Mouse (Mus musculus): ENCODE results near the gene Fgfr2.

Gene Fgfr2

DNA sequence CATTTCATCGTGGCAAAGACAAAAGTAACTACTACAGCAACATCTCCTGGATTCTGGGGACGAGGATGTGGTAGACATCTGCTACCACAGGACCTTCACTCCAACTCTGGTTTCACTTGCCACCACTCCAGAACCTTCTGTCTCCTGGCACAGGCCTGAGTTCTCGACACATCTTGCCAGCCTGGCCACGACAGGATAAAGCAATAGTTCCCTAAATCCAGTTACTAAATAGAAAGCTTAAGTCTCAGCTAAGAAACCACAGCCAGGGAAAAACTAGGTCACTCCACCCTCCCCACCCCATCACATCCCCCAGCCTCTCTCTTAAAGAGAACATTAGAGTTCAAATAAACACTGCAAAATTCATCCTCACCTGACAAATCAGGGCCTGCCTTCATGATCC is 1035.0 kb downstream of the Fgfr2 start:
- no peak for DNase-seq (ENCODE audit: low spot score in 2 of 2)

DNA sequence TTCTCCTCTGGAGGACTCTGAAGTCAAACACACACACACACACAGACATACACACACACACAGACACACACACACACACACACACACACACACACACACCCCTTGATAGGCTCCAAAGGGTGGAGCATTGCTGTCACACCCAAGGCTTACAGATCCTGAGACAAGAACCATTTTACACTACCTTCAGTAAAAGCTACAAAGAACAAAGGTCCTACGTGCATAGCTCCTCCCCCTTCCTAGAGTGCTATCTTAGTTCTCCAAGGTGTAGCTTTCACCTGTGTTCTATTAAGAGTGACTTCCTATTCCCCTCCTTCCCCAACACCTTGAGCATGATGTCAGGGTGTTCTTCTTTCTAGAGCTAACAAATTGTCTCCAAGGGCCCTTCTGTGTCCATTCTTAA is 1047.3 kb downstream of the Fgfr2 start:
- DNase-seq (ENCODE audit: low spot score in 2 of 2), result no peak

DNA sequence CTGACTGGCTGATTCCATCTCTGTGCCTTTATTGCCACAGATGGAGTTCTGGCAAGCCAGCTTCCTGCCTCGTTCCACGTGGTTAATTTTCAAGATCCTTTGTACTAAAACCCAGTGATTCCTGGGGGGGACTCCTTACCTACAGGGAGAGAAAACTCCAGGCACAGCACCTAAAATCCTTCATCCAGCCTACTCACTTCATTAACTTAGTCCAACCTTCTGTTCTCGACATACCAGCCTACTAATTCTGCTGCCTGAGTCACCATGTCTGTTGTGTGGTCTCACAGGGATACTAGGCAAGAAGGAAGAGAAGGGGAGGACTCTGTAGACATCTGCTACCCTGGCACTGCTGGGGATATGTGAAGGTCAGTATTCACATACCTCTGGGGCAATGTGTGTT is 1048.6 kb downstream of the Fgfr2 start:
- DNase-seq (ENCODE audit: low spot score in 2 of 2), result no peak

DNA sequence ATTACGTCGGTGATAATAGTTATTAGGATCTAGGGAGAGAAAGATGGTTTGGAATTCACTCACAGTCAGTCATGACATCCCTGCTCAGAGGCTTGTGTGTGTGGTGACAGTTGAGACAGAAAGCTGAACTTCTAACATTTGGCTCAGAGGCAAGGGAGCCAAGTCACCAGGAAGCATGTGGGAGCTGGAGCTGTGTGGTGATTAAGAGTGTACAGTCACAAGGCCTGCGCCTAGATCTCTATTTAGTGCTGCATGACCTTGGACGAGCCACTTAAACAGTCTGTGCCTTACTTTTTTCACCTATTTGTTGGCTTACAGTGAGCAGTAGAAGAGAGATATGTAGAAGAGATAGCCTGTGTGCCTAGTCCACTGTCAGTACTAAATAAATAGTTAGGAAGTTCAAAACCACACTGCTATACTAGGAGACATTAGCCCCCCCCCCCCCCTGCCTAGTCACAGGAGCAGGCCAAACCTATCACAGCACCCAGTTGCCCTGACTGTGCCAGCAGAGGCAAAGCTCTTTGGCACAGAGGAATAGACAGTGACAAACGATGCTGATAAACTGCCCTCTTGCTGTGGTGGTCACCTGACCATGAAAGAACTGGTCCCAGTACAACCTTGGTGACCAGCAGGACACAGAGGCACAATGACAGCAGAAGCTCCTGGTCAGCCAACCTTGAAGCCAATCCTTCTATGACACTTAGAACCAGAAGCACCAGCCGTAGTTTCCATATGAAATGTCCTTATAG is 1052.1 kb downstream of the Fgfr2 start:
- DNase-seq (ENCODE audit: low spot score in 2 of 2), result no peak

DNA sequence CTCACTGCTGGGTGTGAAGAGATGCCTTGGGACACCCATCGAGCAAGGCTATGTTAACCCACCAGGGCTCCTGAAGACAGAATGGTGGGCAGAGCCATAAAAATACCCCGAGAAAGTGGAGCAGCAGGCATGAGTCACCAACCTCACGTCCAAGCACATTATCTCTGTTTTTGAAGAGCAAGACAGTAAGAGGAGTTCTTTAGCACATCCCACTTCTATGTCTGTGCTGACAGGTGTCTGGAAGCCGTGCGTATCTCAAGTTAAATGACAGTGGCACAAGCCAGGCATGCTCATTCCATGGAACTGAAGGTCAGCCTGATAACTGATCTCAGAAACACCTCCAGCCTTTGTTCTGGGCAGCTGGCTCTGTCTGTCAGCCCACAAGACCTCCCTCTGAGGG is 1055.2 kb downstream of the Fgfr2 start:
- peak in 1 of 2 experiments; percentile 48 for DNase-seq (ENCODE audit: low spot score in 2 of 2)

DNA sequence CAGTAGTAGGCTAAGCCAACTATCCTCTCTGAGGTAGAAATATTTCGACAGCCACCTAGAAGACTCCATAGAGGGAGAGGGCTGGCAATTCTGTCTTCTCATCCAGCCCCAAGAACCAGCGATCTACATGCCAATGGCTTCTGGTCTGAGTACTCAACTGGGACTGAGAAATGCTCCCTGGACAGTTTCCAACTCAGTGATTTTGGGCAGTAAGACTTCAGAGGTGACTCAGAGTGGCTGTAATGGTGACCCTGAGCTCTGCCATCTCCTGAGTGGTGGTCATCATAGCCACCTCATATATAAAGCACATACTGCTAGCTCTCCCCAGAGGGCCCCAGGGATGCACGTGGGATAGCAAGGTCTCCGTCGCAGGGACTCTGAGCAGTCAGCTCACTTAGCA is 1055.6 kb downstream of the Fgfr2 start:
- DNase-seq (ENCODE audit: low spot score in 2 of 2), result no peak

DNA sequence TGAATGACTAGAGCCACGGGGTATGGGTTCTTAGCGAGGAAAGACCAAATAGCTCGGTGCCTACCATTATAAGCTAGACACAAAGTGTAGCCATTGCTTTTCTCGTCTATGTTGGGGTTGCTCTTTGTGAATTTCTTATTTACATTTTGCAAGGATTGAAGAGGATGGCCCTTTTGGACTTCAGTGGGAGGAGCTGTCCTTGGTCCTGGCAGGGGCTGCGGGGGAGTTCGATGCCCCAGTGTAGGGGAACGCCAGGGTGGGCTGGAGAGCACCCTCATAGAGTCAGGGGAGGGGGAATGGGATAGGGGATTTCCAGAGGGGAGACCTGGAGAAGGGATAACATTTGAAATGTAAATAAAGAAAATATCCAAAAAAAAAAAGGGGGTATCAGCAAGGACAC is 1063.0 kb downstream of the Fgfr2 start:
- DNase-seq (ENCODE audit: low spot score in 2 of 2), result no peak

DNA sequence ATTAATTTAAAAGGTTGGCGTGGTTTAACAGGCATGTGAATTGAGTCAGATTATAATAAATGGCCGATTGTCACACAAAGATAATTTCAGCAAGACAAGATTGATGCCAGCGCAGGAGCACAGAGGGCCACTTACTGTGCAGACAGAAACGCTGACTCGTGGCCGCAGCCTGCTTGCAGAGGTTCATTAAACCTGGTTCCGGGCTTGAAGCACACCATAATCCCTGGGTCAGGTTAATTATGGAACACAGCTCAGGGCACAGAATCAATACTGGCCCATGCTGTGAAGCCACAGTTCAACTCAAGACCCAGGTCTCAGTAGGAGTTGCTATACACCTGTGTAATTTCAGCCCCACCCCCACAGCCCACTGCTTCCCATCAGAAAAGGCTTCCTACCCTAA is 1066.6 kb downstream of the Fgfr2 start:
- no peak for DNase-seq (ENCODE audit: low spot score in 2 of 2)

DNA sequence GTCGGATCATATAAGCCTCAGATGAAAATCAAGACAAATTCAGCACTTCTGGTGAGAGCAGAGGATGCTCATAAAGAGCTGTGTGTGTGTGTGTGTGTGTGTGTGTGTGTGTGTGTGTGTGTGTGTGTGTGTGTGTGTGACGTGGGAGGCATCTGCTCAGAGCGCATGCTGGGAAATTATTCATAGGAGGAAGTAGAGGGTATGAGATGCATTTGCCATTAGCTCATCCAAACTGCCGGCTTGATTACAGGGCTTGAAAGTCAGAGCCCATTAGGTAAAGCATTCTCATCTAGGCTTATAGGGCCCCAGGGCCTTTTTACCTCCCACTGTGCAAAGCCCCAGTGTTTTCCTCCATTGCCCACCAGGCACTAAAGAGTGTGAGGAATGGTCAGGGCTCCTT is 1076.5 kb downstream of the Fgfr2 start:
- DNase-seq (ENCODE audit: low spot score in 2 of 2), result no peak

DNA sequence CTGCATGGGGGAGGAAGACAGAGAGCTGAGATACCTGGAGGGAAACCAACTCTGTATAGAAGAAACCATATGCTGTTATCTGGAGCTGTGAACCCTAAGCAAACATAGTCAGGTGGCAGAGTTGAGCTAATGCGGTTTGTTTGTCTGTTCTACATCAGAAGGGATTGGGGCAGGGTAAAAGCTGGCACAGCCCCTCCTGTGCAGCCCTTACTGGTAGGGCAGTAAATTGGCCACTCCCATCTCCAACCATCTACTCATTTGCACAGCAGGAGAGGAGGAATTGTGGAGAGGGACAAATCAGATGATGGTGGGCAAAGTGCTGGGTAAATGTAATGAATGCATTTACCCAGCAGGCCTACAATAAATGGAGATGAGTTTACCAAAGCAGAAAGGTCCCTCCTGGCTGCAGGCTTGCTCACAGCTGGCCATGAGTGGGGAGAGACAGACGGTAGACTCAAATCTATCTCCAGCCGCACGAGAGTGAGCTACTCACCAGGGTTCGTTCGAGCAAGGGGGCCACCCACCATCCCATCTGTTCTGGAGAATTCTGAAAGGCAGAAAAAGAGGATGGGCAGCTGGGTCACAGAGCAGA is 1091.1 kb downstream of the Fgfr2 start:
- DNase-seq (ENCODE audit: low spot score in 2 of 2), result no peak

DNA sequence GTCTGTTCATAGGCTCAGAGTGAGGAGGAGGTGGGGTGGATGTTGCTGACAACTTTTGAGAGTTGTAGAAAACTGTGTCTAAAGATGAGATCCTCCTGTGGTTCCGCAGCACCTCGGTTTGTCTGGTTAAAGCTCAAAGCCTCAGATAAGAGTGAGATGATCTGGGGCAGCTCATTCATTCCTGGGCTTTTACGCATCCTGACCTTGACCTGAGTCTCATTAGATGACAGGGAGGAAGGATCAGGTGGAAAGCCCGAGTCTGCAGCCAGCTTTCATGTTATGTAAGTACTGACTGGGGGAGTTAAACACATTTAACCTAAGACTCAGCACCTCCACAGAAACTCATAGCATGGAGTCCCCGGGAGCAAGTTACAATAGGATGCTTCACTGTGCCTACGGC is 1096.5 kb downstream of the Fgfr2 start:
- no peak for DNase-seq (ENCODE audit: low spot score in 2 of 2)

DNA sequence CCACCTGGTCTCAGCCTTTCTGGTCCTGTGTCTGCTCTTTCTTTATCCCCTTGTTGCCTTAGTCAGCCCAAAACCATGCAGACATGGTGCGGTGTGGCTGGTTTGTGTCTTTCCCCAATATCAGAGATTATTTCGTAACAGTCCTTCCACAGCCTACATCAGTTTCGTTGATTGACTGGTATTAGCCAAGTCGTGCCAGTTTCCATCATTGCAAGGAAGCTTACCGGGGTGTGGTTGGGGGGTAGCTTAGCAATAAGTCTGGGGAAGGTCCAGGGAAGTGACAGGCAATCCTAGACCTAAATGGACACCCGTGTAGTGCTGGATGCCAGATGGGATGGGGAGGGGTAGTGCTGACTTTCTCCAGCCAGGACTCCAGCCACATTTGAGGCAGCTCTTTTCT is 1097.6 kb downstream of the Fgfr2 start:
- no peak for DNase-seq (ENCODE audit: low spot score in 2 of 2)

DNA sequence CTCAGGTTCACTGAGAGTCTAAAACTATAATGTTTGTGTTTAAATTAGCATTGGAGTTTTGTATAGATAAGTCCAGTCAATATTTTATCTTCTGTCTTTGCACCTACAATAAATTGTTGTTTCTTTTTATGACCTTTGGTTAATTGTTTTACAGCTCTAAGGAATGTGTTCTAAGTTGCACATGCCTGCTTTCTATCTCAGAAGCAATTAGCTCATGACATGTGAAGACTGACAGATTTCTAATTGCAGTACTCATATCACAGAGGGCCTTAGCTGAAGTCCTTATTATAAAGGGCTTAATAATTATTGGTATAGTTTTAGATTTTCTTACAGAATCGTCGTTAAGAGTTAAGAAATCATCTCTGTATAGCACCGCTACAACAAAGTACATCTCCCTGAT is 1107.2 kb downstream of the Fgfr2 start:
- DNase-seq (ENCODE audit: low spot score in 2 of 2), result no peak

DNA sequence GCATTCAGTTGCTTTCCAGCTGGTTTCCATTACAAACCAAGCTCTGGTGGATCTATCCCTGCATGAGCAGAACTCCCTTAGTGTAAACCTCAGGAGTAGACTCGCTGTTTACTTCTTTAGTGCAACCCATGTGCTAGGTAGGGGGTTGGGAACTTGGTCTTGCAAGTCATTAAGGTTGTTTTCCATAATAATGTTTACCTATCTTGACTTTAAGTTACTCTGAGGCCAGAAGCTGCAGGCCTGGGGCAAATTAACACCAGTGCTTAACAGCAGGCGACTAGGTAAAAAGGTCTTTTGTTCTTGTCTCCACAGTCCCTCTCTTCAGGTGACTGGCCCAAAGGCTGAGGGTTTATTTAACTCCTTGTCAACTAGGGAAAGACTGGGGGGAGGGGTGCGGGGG is 1108.0 kb downstream of the Fgfr2 start:
- DNase-seq (ENCODE audit: low spot score in 2 of 2), result no peak

DNA sequence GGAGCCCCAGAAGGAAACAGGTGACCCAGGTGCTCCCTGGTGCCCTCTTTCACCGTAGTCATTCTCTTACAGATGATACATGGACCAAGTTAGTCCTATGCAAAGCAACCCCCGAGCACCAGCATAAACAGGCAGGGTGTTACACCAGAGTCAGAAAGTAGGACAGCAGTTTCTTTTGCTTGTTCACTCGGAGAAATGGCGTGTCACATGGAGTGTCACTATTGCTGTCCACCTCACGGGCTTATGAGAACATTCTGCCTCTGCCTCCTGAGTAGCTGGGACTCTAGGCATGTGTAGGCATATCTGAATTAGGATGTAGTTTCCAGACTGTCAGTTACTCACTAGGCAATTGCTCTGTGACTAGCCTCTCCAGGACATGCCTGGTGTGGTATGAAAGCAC is 1109.2 kb downstream of the Fgfr2 start:
- DNase-seq (ENCODE audit: low spot score in 2 of 2), result no peak

DNA sequence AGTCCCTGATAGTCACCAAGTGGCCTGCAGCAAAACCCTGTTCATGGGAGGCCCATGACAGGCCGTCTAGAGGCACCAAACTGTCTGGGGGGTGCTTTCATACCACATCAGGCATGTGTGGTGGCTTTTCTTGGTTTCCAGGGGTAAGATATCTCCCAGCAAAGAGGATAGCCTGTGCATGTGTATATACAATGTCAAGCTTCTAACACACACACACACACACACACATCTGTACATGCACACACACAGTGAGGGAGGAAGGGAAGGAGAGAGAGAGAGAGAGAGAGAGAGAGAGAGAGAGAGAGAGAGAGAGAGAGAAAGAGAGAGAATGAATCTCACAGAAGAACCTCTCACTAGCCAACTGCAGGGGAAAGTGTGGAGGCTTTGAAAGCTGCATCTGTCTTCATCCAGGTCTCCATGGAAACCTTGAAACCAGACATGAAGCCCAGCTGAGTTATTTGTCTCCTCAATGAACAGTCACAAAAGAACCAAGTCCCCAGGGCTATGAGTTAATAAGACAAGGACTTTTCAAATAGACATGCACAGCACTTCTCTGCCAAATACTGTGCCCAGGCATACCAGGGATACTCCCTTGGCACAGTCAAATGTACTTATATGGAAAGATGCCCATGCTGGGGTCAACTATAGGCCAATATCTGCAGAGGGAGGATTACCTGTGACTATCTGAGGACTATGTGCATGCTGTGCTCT is 1110.0 kb downstream of the Fgfr2 start:
- no peak for DNase-seq (ENCODE audit: low spot score in 2 of 2)

DNA sequence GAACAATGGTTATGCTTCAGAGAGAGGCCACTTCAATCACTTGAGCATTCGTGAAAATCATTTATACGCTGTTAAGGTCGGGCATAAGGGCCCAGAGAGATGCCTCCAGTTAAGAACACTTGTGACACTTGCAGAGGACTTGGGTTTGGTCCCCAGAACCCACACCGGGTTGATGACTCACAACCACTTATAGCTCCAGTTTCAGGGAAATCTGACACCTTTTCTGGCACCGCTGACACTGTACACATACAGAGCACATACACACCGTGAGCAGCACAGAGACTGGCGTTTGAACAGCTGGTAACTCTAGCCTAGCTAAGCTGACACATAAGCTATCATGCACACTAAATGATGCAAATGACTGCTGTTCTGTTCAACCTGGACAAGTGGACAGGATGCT is 1114.1 kb downstream of the Fgfr2 start:
- DNase-seq (ENCODE audit: low spot score in 2 of 2), result no peak

DNA sequence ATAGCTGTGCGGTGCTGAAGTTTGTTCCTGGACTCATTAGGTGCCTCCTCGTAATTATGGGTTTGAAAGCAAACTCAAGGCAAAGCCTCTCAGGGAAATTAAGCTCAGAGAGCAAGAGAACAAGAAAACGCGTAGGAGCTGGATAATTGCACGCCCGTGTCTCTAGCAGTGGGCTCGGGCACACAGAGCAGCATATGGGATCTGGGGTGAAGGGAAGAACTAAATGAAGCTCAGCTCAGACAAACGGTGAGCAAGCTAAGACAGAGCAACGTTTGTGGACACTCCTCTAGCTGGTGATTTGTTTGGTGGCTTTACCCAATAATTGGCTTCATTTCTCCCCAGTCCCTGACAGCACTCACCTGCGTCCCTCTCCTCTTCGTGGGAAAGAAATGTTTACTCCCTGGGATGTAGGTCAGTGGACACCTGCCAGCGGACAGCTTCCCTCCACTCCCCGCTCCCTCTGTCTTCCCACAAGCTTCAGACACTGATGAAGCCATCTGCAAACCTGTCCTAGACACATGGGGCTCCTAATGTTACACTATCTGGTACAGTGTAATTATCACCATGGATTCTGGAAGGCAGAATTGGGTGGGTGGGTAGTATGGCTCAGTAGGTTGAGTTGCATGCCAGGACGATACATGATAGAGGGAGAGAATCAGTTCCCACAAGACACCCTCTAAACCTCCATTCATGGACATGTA is 1117.0 kb downstream of the Fgfr2 start:
- no peak for DNase-seq (ENCODE audit: low spot score in 2 of 2)

DNA sequence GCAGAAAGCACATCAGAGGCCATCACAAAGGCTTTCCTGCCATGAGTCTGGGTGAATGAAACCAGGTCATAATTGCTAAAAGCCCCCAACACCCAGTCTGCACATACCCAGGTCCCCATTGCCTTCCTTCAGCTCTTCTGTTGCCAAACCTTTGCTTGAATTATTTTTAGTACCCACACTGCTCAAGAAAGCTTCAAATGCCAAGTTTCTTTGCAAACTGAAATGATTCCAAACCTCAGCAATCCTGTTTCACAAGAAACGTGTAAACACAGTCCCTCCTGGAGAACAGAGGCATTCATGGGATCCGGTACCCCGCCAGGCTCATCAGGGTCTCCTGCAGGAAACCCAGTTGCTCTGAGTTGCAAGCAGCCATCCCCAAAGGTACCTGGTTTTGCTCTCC is 1130.3 kb downstream of the Fgfr2 start:
- no peak for DNase-seq (ENCODE audit: low spot score in 2 of 2)

DNA sequence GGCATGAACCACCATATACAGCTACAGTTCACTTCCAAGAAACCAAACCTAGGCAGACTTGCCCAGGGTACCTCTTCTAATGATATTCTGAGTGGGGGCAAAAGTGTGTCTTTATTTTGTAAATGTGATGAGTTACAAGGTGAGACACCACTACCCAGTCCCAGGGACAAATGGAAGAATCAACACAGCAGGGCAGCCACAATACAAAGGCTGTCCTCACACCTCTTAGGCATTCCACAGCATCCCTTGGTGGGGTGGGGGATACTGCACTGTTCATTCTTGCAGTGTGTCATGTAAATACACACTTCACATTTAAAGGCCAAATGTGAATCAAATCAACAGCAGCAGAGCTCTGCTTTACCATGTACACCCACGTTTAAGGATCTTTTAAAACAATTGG is 1130.9 kb downstream of the Fgfr2 start:
- DNase-seq (ENCODE audit: low spot score in 2 of 2), result no peak

DNA sequence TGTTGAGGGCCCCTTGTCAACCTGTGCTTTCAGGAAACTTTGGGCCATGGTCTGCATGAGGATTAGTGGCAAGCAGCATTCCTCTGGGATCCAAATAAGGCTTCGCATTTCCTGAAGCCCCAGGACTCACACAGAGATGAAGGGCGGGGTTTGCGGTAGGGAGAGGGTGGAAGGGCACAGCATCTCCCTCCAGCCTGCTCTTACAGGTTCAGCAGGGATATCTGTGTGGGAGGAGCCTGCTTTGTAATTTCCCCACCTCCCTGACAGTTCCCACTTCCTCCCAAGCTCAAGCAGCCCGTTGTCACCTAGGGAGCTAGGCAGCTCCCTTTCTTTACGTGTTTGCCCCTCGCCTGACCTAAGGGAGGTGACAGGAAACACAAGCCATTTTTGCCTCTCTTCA is 1134.1 kb downstream of the Fgfr2 start:
- DNase-seq (ENCODE audit: low spot score in 2 of 2), result no peak

DNA sequence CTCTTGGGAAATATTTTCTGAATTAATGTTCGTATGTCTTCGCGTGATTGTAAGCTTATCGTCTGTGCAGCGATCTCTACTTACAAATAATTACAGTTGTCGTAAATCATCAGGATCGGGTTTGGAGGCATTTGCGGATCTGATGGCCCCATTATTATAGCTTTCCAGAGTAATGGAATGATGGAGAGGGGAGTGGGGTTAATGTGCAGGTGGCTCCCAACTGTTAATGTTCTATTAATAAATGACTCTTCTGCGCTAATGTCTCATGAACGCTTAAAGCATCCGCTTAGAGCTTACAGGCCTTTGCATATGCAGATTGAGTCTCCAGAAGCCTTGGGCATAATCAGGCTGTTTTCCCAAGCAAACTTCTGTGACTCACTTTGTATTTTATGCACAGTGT is 1144.5 kb downstream of the Fgfr2 start:
- no peak for DNase-seq (ENCODE audit: low spot score in 2 of 2)

DNA sequence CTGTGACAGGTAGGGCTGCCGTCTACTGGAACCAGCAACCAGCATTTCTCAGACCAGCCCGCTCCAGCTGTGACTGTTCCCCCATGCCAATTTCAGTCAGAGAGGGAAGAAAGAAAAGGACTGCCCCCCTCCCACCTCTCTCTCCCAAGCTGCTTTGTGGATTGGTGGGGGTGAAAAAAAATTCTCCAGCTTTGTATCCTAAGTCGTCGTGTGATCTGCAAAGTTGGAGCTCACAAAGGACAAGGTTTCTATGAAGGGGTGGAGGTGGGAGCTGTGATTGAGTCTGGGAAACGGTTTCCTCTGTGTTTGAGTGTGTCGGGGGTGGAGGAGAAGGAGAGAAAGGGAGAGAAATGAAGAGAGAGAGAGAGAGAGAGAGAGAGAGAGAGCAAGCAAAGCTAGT is 1147.3 kb downstream of the Fgfr2 start:
- DNase-seq (ENCODE audit: low spot score in 2 of 2), result no peak
